Mouse (Mus musculus) embryonic facial prominence, embryonic 15.5 days (tissue): ENCODE results near the gene Dgkd. TPM values are rescaled to one million over a fixed set of nuclear protein-coding genes. Genes with fewer than 3 reads are reported as not detected.

Experiments used
- ATAC-seq: fragments of 200-750 bp; cut with Nextera tagmentation; 2 replicates; pipeline ENCODE4 v1.8.0; 2017; ENCODE audit warnings: low read depth, moderate TSS enrichment; ENCODE audit not compliant: insufficient number of reproducible peaks, low FRiP score, low TSS enrichment
- H3K27ac ChIP-seq: fragments of 300-500 bp; sonication (generic); replicated peaks from 2 replicates; pipeline ENCODE4 v1.5.1; 2015; ENCODE audit warnings: mild to moderate bottlenecking, inconsistent platforms
- H3K27me3 ChIP-seq: fragments of 300-500 bp; sonication (generic); 2 replicates; pipeline ENCODE4 v1.6.1; 2015; ENCODE audit warnings: inconsistent platforms
- H3K36me3 ChIP-seq: fragments of 300-500 bp; sonication (generic); 2 replicates; pipeline ENCODE4 v1.6.1; 2015; ENCODE audit warnings: mild to moderate bottlenecking, inconsistent platforms
- H3K4me1 ChIP-seq: fragments of 300-500 bp; sonication (generic); 2 replicates; pipeline ENCODE4 v1.6.1; 2015; ENCODE audit warnings: inconsistent platforms
- H3K4me2 ChIP-seq: fragments of 300-500 bp; sonication (generic); replicated peaks from 2 replicates; pipeline ENCODE4 v1.6.1; 2015; ENCODE audit warnings: mild to moderate bottlenecking, inconsistent platforms
- H3K4me3 ChIP-seq: fragments of 300-500 bp; sonication (generic); replicated peaks from 2 replicates; pipeline ENCODE4 v1.5.1; 2015; ENCODE audit warnings: mild to moderate bottlenecking, inconsistent platforms
- H3K9ac ChIP-seq: fragments of 300-500 bp; sonication (generic); 2 replicates; pipeline ENCODE4 v1.6.1; 2015; ENCODE audit warnings: inconsistent platforms
- H3K9me3 ChIP-seq: fragments of 300-500 bp; sonication (generic); replicated peaks from 2 replicates; pipeline ENCODE4 v1.6.1; 2016; ENCODE audit warnings: inconsistent platforms
- WGBS: fragments of 180-500 bp; shearing (Covaris S2); methylation state at CpG from one replicate; pipeline ENCODE4 v1.1.7; 2015; 5-methylcytosine and 5-hydroxymethylcytosine counted together
- polyA plus RNA-seq: library from polyadenylated mRNA; unstranded; fragments of >200 nt; fragmentation: Nextera tagmentation; extraction: Ambion mirVana; gene quantifications from 2 replicates; pipeline ENCODE4 v1.2.1, GENCODE M21; 2015

Gene Dgkd
- polyA plus RNA-seq, 1 experiment from 2014 or later = 28.9 TPM

- no peak overlapping the region for H3K9ac ChIP-seq
- no peak overlapping the region for H3K4me2 ChIP-seq
- H3K36me3 ChIP-seq = no peaks in the 10 kb centered on the region
- H3K27me3 ChIP-seq = no peaks in the 10 kb centered on the region
- WGBS = 57% methylated on average over 5 of the region's 5 CpGs
- H3K4me1 ChIP-seq = peaks cover 28% of the 10 kb centered on the region
- H3K9me3 ChIP-seq = no peaks in the 10 kb centered on the region
- no peak overlapping the region; the same call in 1 of the 2 replicates for H3K27ac ChIP-seq
- ATAC-seq = no peak
- no peak overlapping the region for H3K4me3 ChIP-seq
Measured at GRCm38 (mm10) chr1:87849278-87849677, 3.8 kb upstream of the Dgkd start.

- H3K9ac ChIP-seq = no peak overlapping the region
- no peaks in the 10 kb centered on the region for H3K36me3 ChIP-seq
- H3K27me3 ChIP-seq = no peaks in the 10 kb centered on the region
- 74% methylated on average over 3 of the region's 3 CpGs for WGBS
- H3K27ac ChIP-seq = no peak overlapping the region
- H3K4me2 ChIP-seq = no peak overlapping the region
- no peak for ATAC-seq
- H3K9me3 ChIP-seq = no peaks in the 10 kb centered on the region
- H3K4me1 ChIP-seq = peaks cover 40% of the 10 kb centered on the region
- H3K4me3 ChIP-seq = no peak overlapping the region
Measured at GRCm38 (mm10) chr1:87851344-87851743, 1.7 kb upstream of the Dgkd start.

DNA sequence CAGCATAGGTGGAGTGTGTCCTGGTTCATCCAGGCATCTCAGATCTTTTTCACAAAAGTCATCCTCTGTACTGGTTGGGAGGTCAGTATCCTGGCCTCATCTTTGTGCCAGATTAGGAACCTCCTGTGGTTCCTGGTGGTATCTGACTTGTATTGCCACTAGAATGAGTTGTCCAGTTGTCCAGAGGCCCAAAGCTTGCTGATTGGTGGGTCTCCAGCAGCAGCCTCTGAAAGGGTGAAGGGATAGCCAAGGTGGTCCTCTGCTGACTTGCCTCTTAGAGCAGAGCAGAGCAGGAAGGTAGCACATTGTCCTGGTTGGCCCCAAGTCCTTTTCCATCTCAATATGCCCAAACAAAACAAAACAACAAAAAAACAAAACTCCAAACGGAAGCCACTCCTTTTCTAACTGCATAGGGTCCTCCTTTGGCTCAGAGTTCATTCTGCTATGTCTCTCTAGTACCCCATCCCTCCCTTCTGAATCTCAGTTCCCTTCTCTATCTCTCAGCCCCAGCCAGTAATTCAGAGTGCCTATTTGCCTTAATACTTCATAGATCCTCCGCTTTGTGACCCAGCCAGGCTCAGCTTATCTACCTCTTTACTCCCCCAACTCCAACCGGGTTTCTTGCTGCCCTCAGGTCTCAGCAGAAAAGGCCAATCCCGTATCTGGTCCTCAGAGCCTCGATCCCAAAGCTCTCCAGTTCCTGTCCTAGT lies 851 bp upstream of the Dgkd start:
- 44% methylated on average over 5 of the region's 5 CpGs for WGBS
- Histone ChIP-seq H3K36me3 (no peaks in the 10 kb centered on the region), H3K4me3 (peak overlapping the region; percentile 98; the same call in 1 of the 2 replicates), H3K4me2 (peak overlapping the region; percentile 86), H3K9ac (0 out of 2 replicates have a peak overlapping the region, but pooled peaks have one; percentile 0), H3K27ac (0 out of 2 replicates have a peak overlapping the region, but pooled peaks have one; percentile 60), H3K9me3 (no peaks in the 10 kb centered on the region), H3K4me1 (peaks cover 36% of the 10 kb centered on the region), H3K27me3 (no peaks in the 10 kb centered on the region)
- ATAC-seq = no peak

GRCm38 (mm10) chr1:87853601-87854361 lies 694 bp downstream of the Dgkd start:
- no peaks in the 10 kb centered on the region for H3K36me3 ChIP-seq
- ATAC-seq = peak; percentile 41
- peaks cover 30% of the 10 kb centered on the region for H3K4me1 ChIP-seq
- no peaks in the 10 kb centered on the region for H3K9me3 ChIP-seq
- no peaks in the 10 kb centered on the region for H3K27me3 ChIP-seq
- WGBS = under 1% methylated on average over 41 of the region's 48 CpGs
- peak overlapping the region; percentile 76 for H3K27ac ChIP-seq
- H3K4me2 ChIP-seq = peak overlapping the region; percentile 86
- peak overlapping the region; percentile 98 for H3K4me3 ChIP-seq
- H3K9ac ChIP-seq = peak overlapping the region; percentile 87

DNA sequence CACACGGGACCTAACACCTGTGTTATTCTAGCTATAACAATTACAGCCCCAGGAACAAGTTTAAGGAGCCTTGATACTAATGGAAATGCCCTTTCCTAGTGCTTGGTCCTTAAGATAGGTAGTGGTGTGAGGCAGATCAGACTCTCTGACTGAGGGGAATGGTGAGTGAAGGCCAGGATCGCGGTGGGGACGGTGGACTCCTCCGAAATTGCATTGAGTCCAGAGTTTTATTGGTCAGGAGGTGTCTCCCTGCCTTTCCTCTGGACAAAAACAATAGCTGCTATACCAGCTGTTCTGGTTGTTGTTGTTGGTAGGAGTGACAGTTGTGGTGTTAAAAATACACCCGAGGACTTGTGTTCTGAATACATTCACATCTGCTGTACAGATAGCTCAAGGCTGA lies 1.3 kb downstream of the Dgkd start:
- Histone ChIP-seq H3K36me3 (no peaks in the 10 kb centered on the region), H3K4me2 (peak overlapping the region; percentile 86), H3K4me1 (peaks cover 23% of the 10 kb centered on the region), H3K9ac (0 out of 2 replicates have a peak overlapping the region, but pooled peaks have one; percentile 87), H3K27me3 (no peaks in the 10 kb centered on the region), H3K9me3 (no peaks in the 10 kb centered on the region), H3K4me3 (peak overlapping the region; percentile 98), H3K27ac (peak overlapping the region; percentile 76)
- WGBS = 27% methylated on average over 6 of the region's 6 CpGs
- no peak for ATAC-seq

GRCm38 (mm10) chr1:87854851-87855251 lies 1.8 kb downstream of the Dgkd start:
- H3K9ac ChIP-seq = no peak overlapping the region

DNA sequence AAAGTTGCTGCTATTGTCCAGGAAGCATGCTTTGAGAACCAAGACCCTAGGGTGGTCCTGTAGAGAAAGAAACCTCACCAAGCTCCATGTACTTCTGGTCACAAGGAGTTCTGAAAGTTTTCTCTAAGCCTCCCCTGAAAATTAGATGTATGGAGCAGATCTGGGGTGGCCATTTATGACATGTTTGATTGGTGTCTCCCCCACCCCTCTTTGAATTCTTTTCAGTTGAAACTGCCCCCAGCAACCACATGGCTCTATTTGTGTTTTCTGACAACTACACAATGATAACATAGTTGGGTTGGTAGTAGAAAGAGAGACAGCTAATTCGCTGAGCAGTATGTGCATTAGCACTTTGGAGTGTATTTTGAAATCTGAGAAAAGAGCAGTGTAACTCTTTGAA lies 2.4 kb downstream of the Dgkd start:
- Histone ChIP-seq H3K36me3 (no peaks in the 10 kb centered on the region), H3K4me2 (no peak overlapping the region), H3K4me1 (peaks cover 23% of the 10 kb centered on the region), H3K4me3 (no peak overlapping the region), H3K9ac (no peak overlapping the region), H3K27ac (no peak overlapping the region), H3K27me3 (no peaks in the 10 kb centered on the region), H3K9me3 (no peaks in the 10 kb centered on the region)
- 76% methylated on average over 1 of the region's 1 CpGs for WGBS
- no peak for ATAC-seq

More at GRCm38 (mm10) chr1:87854851-87855251, 1.8 kb downstream of the Dgkd start:
- no peak overlapping the region for H3K27ac ChIP-seq
- H3K4me1 ChIP-seq = peaks cover 23% of the 10 kb centered on the region
- no peaks in the 10 kb centered on the region for H3K9me3 ChIP-seq
- peak overlapping the region; percentile 98 for H3K4me3 ChIP-seq
- H3K36me3 ChIP-seq = no peaks in the 10 kb centered on the region
- H3K27me3 ChIP-seq = no peaks in the 10 kb centered on the region
- peak overlapping the region; percentile 86 for H3K4me2 ChIP-seq
- ATAC-seq = no peak
- WGBS = 27% methylated on average over 2 of the region's 2 CpGs

GRCm38 (mm10) chr1:87856823-87857222 lies 3.7 kb downstream of the Dgkd start:
- no peak overlapping the region for H3K4me2 ChIP-seq
- H3K4me3 ChIP-seq = no peak overlapping the region
- 68% methylated on average over 3 of the region's 3 CpGs for WGBS
- no peak overlapping the region for H3K27ac ChIP-seq
- no peak for ATAC-seq
- H3K27me3 ChIP-seq = no peaks in the 10 kb centered on the region
- H3K9me3 ChIP-seq = no peaks in the 10 kb centered on the region
- H3K9ac ChIP-seq = no peak overlapping the region
- H3K36me3 ChIP-seq = no peaks in the 10 kb centered on the region
- H3K4me1 ChIP-seq = peaks cover 23% of the 10 kb centered on the region

DNA sequence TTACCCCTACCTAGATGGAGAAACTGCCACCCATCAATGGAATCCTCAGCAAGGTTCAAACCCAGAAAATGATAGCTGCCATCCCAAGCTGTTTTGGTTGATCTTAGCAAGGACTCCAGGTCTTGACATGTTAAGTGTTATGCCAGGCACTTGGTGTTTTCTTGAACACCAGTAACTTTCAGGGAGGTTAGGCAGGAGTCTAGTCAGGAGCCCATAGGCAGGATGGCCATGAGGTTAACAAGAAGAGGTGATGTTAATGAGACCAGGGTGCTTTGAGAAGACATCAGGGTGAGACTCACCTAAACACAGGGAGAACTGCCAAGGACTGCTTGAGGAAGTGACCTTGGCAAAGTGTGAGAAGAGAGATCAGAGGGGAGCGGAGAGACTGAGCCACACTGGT lies 4.9 kb downstream of the Dgkd start:
- H3K4me1 ChIP-seq = peaks cover 21% of the 10 kb centered on the region
- H3K36me3 ChIP-seq = no peaks in the 10 kb centered on the region
- ATAC-seq = no peak
- no peak overlapping the region for H3K9ac ChIP-seq
- no peak overlapping the region for H3K4me2 ChIP-seq
- 96% methylated on average over 1 of the region's 1 CpGs for WGBS
- no peak overlapping the region for H3K4me3 ChIP-seq
- H3K27ac ChIP-seq = no peak overlapping the region
- H3K27me3 ChIP-seq = no peaks in the 10 kb centered on the region
- H3K9me3 ChIP-seq = no peaks in the 10 kb centered on the region

DNA sequence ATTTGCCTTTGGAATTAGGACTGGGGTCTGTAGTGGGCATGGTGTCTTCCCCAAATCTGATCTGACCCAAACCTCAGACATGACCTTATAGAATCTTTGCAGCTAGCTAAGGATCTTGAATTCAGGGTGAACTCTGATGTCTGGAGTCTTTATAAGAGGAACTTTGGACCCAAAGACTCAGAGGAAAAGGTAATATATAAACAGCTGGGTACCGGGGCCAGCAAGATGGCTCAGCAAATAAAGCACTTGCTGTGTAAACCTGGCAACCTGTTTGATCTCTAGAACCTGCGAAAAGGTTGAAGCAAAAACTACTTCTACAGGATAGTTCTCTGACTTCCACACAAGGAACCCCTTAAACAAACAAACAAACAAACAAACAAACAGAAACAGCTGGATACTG lies 5.4 kb downstream of the Dgkd start:
- no peaks in the 10 kb centered on the region for H3K9me3 ChIP-seq
- no peaks in the 10 kb centered on the region for H3K27me3 ChIP-seq
- no peak overlapping the region for H3K27ac ChIP-seq
- no peaks in the 10 kb centered on the region for H3K36me3 ChIP-seq
- H3K4me1 ChIP-seq = peaks cover 21% of the 10 kb centered on the region
- no peak overlapping the region for H3K4me3 ChIP-seq
- 94% methylated on average over 2 of the region's 2 CpGs for WGBS
- no peak overlapping the region for H3K9ac ChIP-seq
- H3K4me2 ChIP-seq = no peak overlapping the region
- ATAC-seq = no peak

- H3K9me3 ChIP-seq = no peaks in the 10 kb centered on the region
- no peak overlapping the region for H3K4me3 ChIP-seq
- ATAC-seq = no peak
- H3K4me2 ChIP-seq = no peak overlapping the region
- 79% methylated on average over 3 of the region's 3 CpGs for WGBS
- 0 out of 2 replicates have a peak, but pooled peaks cover 5% of the 10 kb centered on the region for H3K4me1 ChIP-seq
- H3K27me3 ChIP-seq = no peaks in the 10 kb centered on the region
- no peaks in the 10 kb centered on the region for H3K36me3 ChIP-seq
- H3K27ac ChIP-seq = no peak overlapping the region
- H3K9ac ChIP-seq = no peak overlapping the region
Measured at GRCm38 (mm10) chr1:87863602-87864001, 10.5 kb downstream of the Dgkd start.
